Comparison of ENCODE assay signal across 13 mouse cellular contexts in the genomic region with DNA sequence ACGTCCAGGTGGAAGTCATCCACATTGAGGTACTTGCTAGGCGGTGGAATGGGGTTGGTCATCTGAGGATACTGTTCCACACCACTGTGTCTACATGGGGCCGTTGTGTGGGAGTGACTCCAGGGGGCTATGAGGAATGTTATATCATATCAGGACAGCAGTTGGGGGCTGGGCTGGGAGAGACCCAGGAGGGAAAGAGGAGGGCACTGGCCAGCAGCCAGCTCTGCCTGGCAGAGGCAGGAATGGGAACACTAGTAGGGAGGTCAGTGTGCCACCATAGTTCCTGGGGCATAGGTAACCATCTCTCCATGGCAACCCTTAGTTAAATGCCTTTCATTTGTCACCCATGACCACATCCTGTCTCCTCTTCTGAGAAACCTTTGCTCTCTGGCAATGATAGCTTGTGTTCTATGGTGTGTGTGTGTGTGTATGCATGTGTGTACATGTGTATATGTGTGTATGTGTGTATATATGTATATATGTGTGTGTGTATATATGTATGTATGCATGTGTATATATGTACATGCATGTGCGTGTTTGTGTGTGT. TPM values are rescaled to one million over a fixed set of nuclear protein-coding genes. Genes with fewer than 3 reads are reported as not detected.
A peak's percentile ranks its signal among the peaks of the same experiment; 100 is the strongest.
DNase-seq lines count a peak whose midpoint lies in the region; ATAC-seq lines count a peak whose summit lies in the region.
"Had no signal": no experiment of that assay in that cellular context is flagged by ENCODE, and none has a peak within 500 bp of the region (broad histone marks: within the 10 kb centered on the region; RNA-seq: fewer than 3 reads in every experiment).

No protein-coding gene starts in this region.

- peak; percentile 36 to 46 for DNase-seq in kidney, postnatal 25 days
- DNase-seq in kidney, adult 11 months: no peak
- peak; percentile 59 for DNase-seq in CD4-positive, CD25-positive, alpha-beta regulatory T cell, adult 2 months (ENCODE audit: low read depth, low spot score)
- DNase-seq in T-cell, adult 2 months (ENCODE audit: low spot score): peak; percentile 41
- DNase-seq in adipocyte (ENCODE audit: low spot score): no peak
- no peak for DNase-seq in urinary bladder, postnatal 25 days (ENCODE audit: low spot score)
- DNase-seq: adrenal gland, postnatal 10 days; B cell, adult 2 months; cerebellum, adult 9-10 months; heart, adult 2 months; heart, postnatal 4 days had no signal

- peak; percentile 43; the same call in 1 of the 2 replicates for ATAC-seq in megakaryocyte, adult 5-6 weeks (ENCODE audit: poor library complexity, severe bottlenecking)
- ATAC-seq: forebrain, embryonic 16.5 days had no signal

RNA-seq across cellular contexts. Expression of a gene that starts 7.3 kb away (rescaled TPM):
- 54.9 and 59.6 TPM in 2 replicates for total RNA-seq in megakaryocyte, adult 5-6 weeks (2015)
- 147 and 225 TPM in 2 replicates for total RNA-seq in megakaryocyte, adult 5-6 weeks (2017)

Comparison
In these comparisons a context has a peak if more than half of its experiments do, and no peak if none do; other contexts are left out.
1. DNase-seq: peak in kidney, postnatal 25 days (2 of 2), CD4-positive, CD25-positive, alpha-beta regulatory T cell, adult 2 months (single experiment) and T-cell, adult 2 months (single experiment); none in kidney, adult 11 months (single experiment), adipocyte (single experiment) and urinary bladder, postnatal 25 days (single experiment).